Mouse (Mus musculus) midbrain, embryonic 14.5 days (tissue): ENCODE results near the gene Rps29. TPM values are rescaled to one million over a fixed set of nuclear protein-coding genes. Genes with fewer than 3 reads are reported as not detected.
A peak's percentile ranks its signal among the peaks of the same experiment; 100 is the strongest.

Source experiments
- ATAC-seq: fragments of 200-750 bp; cut with Nextera tagmentation; 2 replicates; pipeline ENCODE4 v1.8.0; 2017; ENCODE audit warnings: moderate number of reproducible peaks, moderate library complexity; ENCODE audit not compliant: low FRiP score, low TSS enrichment
- DNase-seq: peaks from one replicate; pipeline ENCODE4 v3.0.0-alpha.2; 2015
- H3K27ac ChIP-seq: fragments of 300-500 bp; sonication (generic); replicated peaks from 2 replicates; pipeline ENCODE4 v1.5.1; 2014; ENCODE audit warnings: mild to moderate bottlenecking, low read depth, low read length, moderate library complexity
- H3K27me3 ChIP-seq: fragments of 300-500 bp; sonication (generic); 2 replicates; pipeline ENCODE4 v1.6.1; 2014; ENCODE audit warnings: low read length, control low read depth, mixed read lengths; ENCODE audit not compliant: control insufficient read depth, insufficient read depth
- H3K36me3 ChIP-seq: fragments of 300-500 bp; sonication (generic); 2 replicates; pipeline ENCODE4 v1.6.1; 2014; ENCODE audit warnings: low read length, control low read depth; ENCODE audit not compliant: control insufficient read depth, insufficient read depth
- H3K4me1 ChIP-seq: fragments of 300-500 bp; sonication (generic); 2 replicates; pipeline ENCODE4 v1.6.1; 2014; ENCODE audit warnings: mild to moderate bottlenecking, antibody characterized with exemption, low read length, control low read depth; ENCODE audit not compliant: control insufficient read depth, insufficient read depth
- H3K4me2 ChIP-seq: fragments of 300-500 bp; sonication (generic); 2 replicates; pipeline ENCODE4 v1.6.1; 2014; ENCODE audit warnings: mild to moderate bottlenecking, low read length, moderate library complexity
- H3K4me3 ChIP-seq: fragments of 300-500 bp; sonication (generic); replicated peaks from 2 replicates; pipeline ENCODE4 v1.5.1; 2014; ENCODE audit warnings: low read depth, low read length
- H3K9ac ChIP-seq: fragments of 300-500 bp; sonication (generic); replicated peaks from 2 replicates; pipeline ENCODE4 v1.6.1; 2014; ENCODE audit warnings: mild to moderate bottlenecking, low read length, moderate library complexity
- H3K9me3 ChIP-seq: fragments of 300-500 bp; sonication (generic); 2 replicates; pipeline ENCODE4 v1.6.1; 2016; ENCODE audit warnings: low read length, control low read depth, mixed read lengths; ENCODE audit not compliant: control insufficient read depth
- WGBS: fragments of 180-500 bp; shearing (Covaris S2); extraction: QIAGEN DNeasy Blood & Tissue Kit; methylation state at CpG from one replicate; pipeline ENCODE4 v1.1.7; 2014; 5-methylcytosine and 5-hydroxymethylcytosine counted together
- microRNA-seq: library from miRNA; unstranded; fragments of <30 nt; microRNA quantifications from one replicate; pipeline ENCODE4, GENCODE M21; 2016
- polyA plus RNA-seq: library from polyadenylated mRNA; unstranded; fragments of >200 nt; fragmentation: Nextera tagmentation; extraction: Ambion mirVana; gene quantifications from 2 replicates; pipeline ENCODE4 v1.2.1, GENCODE M21; 2014

The Rps29 gene
- polyA plus RNA-seq, 1 experiment from 2014 or later = 1,138 TPM

DNA sequence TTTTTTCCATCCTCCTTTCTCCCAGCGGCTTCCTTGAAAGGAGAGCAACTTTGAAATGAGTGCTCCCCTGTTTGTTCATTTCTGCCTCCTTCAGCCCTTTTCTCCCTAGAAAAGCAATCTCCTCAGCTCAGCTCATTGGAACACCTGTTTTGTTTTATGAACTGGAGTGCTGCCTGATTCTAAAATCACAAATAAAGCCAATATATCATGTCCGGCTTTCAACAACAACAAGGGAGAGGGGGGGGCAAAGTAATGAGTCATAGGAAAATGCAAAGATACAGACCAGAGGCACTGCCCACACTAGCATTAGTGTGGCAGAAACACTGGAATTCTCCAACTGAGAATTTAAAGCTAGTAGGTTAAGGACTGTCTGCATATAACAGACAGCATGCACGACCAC is 31.4 kb downstream of the Rps29 start:
- Histone ChIP-seq H3K27ac (no peak overlapping the region), H3K27me3 (no peaks in the 10 kb centered on the region), H3K36me3 (no peaks in the 10 kb centered on the region), H3K4me3 (no peak overlapping the region), H3K9me3 (no peaks in the 10 kb centered on the region), H3K9ac (no peak overlapping the region), H3K4me1 (no peaks in the 10 kb centered on the region), H3K4me2 (no peak overlapping the region)
- DNase-seq (no peak), ATAC-seq (no peak)
- WGBS = 94% methylated on average over 3 of the region's 3 CpGs

DNA sequence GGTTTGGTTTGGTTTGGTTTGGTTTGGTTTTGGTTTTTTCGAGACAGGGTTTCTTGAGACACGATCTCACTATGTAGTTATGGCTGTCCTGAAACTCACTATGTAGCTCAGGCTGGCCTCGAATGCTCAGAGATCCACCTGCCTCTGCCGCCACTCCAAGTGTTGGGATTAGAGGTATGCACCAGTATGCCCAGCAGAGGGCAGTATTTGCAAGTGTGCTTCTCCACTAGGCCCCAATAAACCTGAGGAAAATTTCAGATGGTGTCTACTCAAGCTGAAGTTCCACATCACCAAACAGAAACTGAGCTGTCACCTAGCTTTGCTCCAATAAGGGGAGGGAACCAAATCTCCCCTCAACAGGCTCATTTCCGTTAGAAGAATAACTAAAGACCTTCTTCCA is 31.8 kb downstream of the Rps29 start:
- Histone ChIP-seq H3K4me1 (no peaks in the 10 kb centered on the region), H3K9me3 (no peaks in the 10 kb centered on the region), H3K36me3 (no peaks in the 10 kb centered on the region), H3K27me3 (no peaks in the 10 kb centered on the region), H3K27ac (no peak overlapping the region), H3K4me2 (no peak overlapping the region), H3K9ac (no peak overlapping the region), H3K4me3 (no peak overlapping the region)
- ATAC-seq = no peak
- WGBS = 92% methylated on average over 5 of the region's 5 CpGs
- DNase-seq = no peak

- no peak overlapping the region for H3K27ac ChIP-seq
- no peaks in the 10 kb centered on the region for H3K9me3 ChIP-seq
- H3K4me2 ChIP-seq = no peak overlapping the region
- no peaks in the 10 kb centered on the region for H3K36me3 ChIP-seq
- no peaks in the 10 kb centered on the region for H3K4me1 ChIP-seq
- H3K4me3 ChIP-seq = no peak overlapping the region
- ATAC-seq (no peak), DNase-seq (no peak)
- H3K9ac ChIP-seq = no peak overlapping the region
- WGBS = 94% methylated on average over 5 of the region's 5 CpGs
- no peaks in the 10 kb centered on the region for H3K27me3 ChIP-seq
Measured at GRCm38 (mm10) chr12:69125066-69125465, 33.9 kb downstream of the Rps29 start.

DNA sequence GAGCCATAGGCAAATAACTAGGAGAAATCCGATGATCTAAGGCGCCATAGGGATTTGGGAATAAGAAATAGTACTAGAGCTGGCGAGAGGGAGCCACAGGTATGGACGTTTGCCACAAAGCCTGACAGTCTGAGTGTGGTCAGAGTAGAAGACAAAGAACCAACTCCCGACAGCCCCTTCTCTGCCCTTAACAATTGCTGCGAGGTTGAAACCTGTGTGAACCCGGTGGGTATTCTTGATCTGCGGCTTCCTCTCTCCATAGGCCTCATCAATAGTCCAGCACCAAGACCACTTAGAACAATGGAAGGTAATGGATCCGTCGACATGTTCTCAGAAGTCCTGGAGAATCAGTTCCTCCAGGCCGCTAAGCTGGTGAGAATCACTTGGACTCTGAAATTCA is 36.2 kb downstream of the Rps29 start:
- H3K4me2 ChIP-seq = no peak overlapping the region
- no peak overlapping the region for H3K27ac ChIP-seq
- H3K9ac ChIP-seq = no peak overlapping the region
- DNase-seq (no peak), ATAC-seq (no peak)
- H3K4me3 ChIP-seq = no peak overlapping the region
- H3K4me1 ChIP-seq = no peaks in the 10 kb centered on the region
- no peaks in the 10 kb centered on the region for H3K36me3 ChIP-seq
- H3K9me3 ChIP-seq = no peaks in the 10 kb centered on the region
- H3K27me3 ChIP-seq = no peaks in the 10 kb centered on the region
- 91% methylated on average over 11 of the region's 11 CpGs for WGBS

DNA sequence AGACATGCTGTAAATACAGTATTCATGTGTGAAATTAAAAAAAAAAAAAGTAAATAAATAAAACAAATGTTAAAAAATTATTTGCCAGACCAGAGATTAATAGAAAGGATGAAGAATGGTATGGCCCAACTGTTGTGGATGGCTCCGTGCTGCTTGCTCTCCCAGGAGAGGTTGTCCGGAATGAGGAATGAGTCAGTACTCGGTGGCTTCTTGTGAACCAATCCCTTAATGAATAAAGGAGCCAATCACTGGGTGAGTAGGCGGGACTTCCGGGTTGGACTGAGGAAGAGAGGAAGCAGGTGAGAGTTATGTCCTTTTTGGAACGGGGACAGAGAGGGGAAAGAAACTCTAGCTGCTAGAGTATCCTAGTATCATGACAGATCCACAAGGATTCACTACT is 39.1 kb downstream of the Rps29 start:
- no peak overlapping the region for H3K9ac ChIP-seq
- H3K36me3 ChIP-seq = no peaks in the 10 kb centered on the region
- H3K4me2 ChIP-seq = no peak overlapping the region
- 87% methylated on average over 6 of the region's 6 CpGs for WGBS
- DNase-seq = no peak
- H3K27ac ChIP-seq = no peak overlapping the region
- H3K4me1 ChIP-seq = no peaks in the 10 kb centered on the region
- H3K9me3 ChIP-seq = no peaks in the 10 kb centered on the region
- no peaks in the 10 kb centered on the region for H3K27me3 ChIP-seq
- no peak overlapping the region for H3K4me3 ChIP-seq
- no peak for ATAC-seq

Small RNA genes within 50 kb of the gene (microRNA-seq; reads per million reads assigned to microRNA genes)
- not detected for gene Gm47287
- 1.6 reads per million, percentile 6 among the genes with 10 or more reads in this experiment for gene Gm47295

Other genes with a start within 250 kb of the Rps29 start
- 4.3 and 5.5 TPM in 2 replicates for gene Lrr1, start 9.6 kb upstream of the Rps29 start, polyA plus RNA-seq
- 340 and 383 TPM in 2 replicates for gene Rpl36al, start 24.9 kb upstream of the Rps29 start, polyA plus RNA-seq
- 37.6 and 39.9 TPM in 2 replicates for gene Mgat2, start 25.0 kb upstream of the Rps29 start, polyA plus RNA-seq
- 12.7 and 15.0 TPM in 2 replicates for gene Gm49383, start 37.9 kb upstream of the Rps29 start, polyA plus RNA-seq
- 7.0 and 7.6 TPM in 2 replicates for gene Dnaaf2, start 39.2 kb upstream of the Rps29 start, polyA plus RNA-seq
- gene Gm49384, start 45.1 kb upstream of the Rps29 start, polyA plus RNA-seq = 11.7 and 13.8 TPM in 2 replicates
- gene Pole2, start 69.0 kb upstream of the Rps29 start, polyA plus RNA-seq = 4.0 and 4.6 TPM in 2 replicates
- 17.5 and 18.5 TPM in 2 replicates for gene Klhdc1, start 82.0 kb upstream of the Rps29 start, polyA plus RNA-seq
- 313 and 329 TPM in 2 replicates for gene Klhdc2, start 137.5 kb upstream of the Rps29 start, polyA plus RNA-seq
- 78.8 and 87.1 TPM in 2 replicates for gene Nemf, start 198.0 kb upstream of the Rps29 start, polyA plus RNA-seq
- gene Arf6, start 213.0 kb upstream of the Rps29 start, polyA plus RNA-seq = 34.5 and 34.7 TPM in 2 replicates
- gene Gm9887, start 213.3 kb upstream of the Rps29 start, polyA plus RNA-seq = 0.51 and 0.53 TPM in 2 replicates